Mouse (Mus musculus): ENCODE results near the gene Grin2d. TPM values are rescaled to one million over a fixed set of nuclear protein-coding genes. Genes with fewer than 3 reads are reported as not detected.
A peak's percentile ranks its signal among the peaks of the same experiment; 100 is the strongest.

The Grin2d gene
- polyA plus RNA-seq, 1 experiment, result 0.34 TPM

GRCm38 (mm10) chr7:45859008-45859407, 19.2 kb downstream of the Grin2d start:
- TF ChIP-seq POLR2A (IDR thresholded peaks at IDR 0.05; ENCODE audit: borderline replicate concordance, low read depth, low read length) (no peak), CTCF (IDR thresholded peaks at IDR 0.05; ENCODE audit: low read depth, low read length) (no peak)
- Histone ChIP-seq H3K27ac (ENCODE audit: insufficient read depth, low read depth, low read length) (no peak overlapping the region), H3K4me1 (ENCODE audit: control insufficient read depth, insufficient read depth, low read length) (no peaks in the 10 kb centered on the region), H3K4me3 (ENCODE audit: insufficient read depth, low read length) (no peak overlapping the region)

GRCm38 (mm10) chr7:45856950-45857901, 21.0 kb downstream of the Grin2d start:
- Histone ChIP-seq H3K4me3 (ENCODE audit: insufficient read depth, low read length) (peak overlapping the region; percentile 30; the same call in 1 of the 2 replicates), H3K27ac (ENCODE audit: insufficient read depth, low read depth, low read length) (no peak overlapping the region), H3K4me1 (ENCODE audit: control insufficient read depth, insufficient read depth, low read length) (no peaks in the 10 kb centered on the region)
- TF ChIP-seq CTCF (IDR thresholded peaks at IDR 0.05; ENCODE audit: low read depth, low read length) (no peak), POLR2A (IDR thresholded peaks at IDR 0.05; ENCODE audit: borderline replicate concordance, low read depth, low read length) (no peak)

GRCm38 (mm10) chr7:45853089-45853488, 25.1 kb downstream of the Grin2d start:
- TF ChIP-seq CTCF (IDR thresholded peaks at IDR 0.05; ENCODE audit: low read depth, low read length) (no peak), POLR2A (IDR thresholded peaks at IDR 0.05; ENCODE audit: borderline replicate concordance, low read depth, low read length) (no peak)
- Histone ChIP-seq H3K4me3 (ENCODE audit: insufficient read depth, low read length) (no peak overlapping the region), H3K4me1 (ENCODE audit: control insufficient read depth, insufficient read depth, low read length) (no peaks in the 10 kb centered on the region), H3K27ac (ENCODE audit: insufficient read depth, low read depth, low read length) (no peak overlapping the region)

- Histone ChIP-seq H3K27ac (ENCODE audit: insufficient read depth, low read depth, low read length) (no peak overlapping the region), H3K4me3 (ENCODE audit: insufficient read depth, low read length) (no peak overlapping the region), H3K4me1 (ENCODE audit: control insufficient read depth, insufficient read depth, low read length) (no peaks in the 10 kb centered on the region)
- TF ChIP-seq CTCF (IDR thresholded peaks at IDR 0.05; ENCODE audit: low read depth, low read length), result no peak
- no peak for TF ChIP-seq POLR2A (IDR thresholded peaks at IDR 0.05; ENCODE audit: borderline replicate concordance, low read depth, low read length)
Measured at GRCm38 (mm10) chr7:45850661-45851060, 27.5 kb downstream of the Grin2d start.

- Histone ChIP-seq H3K4me1 (ENCODE audit: control insufficient read depth, insufficient read depth, low read length) (no peaks in the 10 kb centered on the region), H3K4me3 (ENCODE audit: insufficient read depth, low read length) (no peak overlapping the region), H3K27ac (ENCODE audit: insufficient read depth, low read depth, low read length) (no peak overlapping the region)
- no peak for TF ChIP-seq CTCF (IDR thresholded peaks at IDR 0.05; ENCODE audit: low read depth, low read length)
- TF ChIP-seq POLR2A (IDR thresholded peaks at IDR 0.05; ENCODE audit: borderline replicate concordance, low read depth, low read length), result no peak
Measured at GRCm38 (mm10) chr7:45848447-45849027, 29.6 kb downstream of the Grin2d start.

GRCm38 (mm10) chr7:45842950-45843744, 35.0 kb downstream of the Grin2d start:
- no peak overlapping the region for H3K27ac ChIP-seq (ENCODE audit: insufficient read depth, low read depth, low read length)
- no peak overlapping the region for H3K4me3 ChIP-seq (ENCODE audit: insufficient read depth, low read length)
- TF ChIP-seq CTCF (IDR thresholded peaks at IDR 0.05; ENCODE audit: low read depth, low read length), result no peak
- TF ChIP-seq POLR2A (IDR thresholded peaks at IDR 0.05; ENCODE audit: borderline replicate concordance, low read depth, low read length), result no peak
- no peaks in the 10 kb centered on the region for H3K4me1 ChIP-seq (ENCODE audit: control insufficient read depth, insufficient read depth, low read length)

- H3K4me3 ChIP-seq (ENCODE audit: insufficient read depth, low read length), result no peak overlapping the region
- no peak overlapping the region for H3K27ac ChIP-seq (ENCODE audit: insufficient read depth, low read depth, low read length)
- peaks cover 7% of the 10 kb centered on the region for H3K4me1 ChIP-seq (ENCODE audit: control insufficient read depth, insufficient read depth, low read length)
- TF ChIP-seq CTCF (IDR thresholded peaks at IDR 0.05; ENCODE audit: low read depth, low read length) (no peak), POLR2A (IDR thresholded peaks at IDR 0.05; ENCODE audit: borderline replicate concordance, low read depth, low read length) (no peak)
Measured at GRCm38 (mm10) chr7:45833924-45834323, 44.3 kb downstream of the Grin2d start.

- TF ChIP-seq CTCF (IDR thresholded peaks at IDR 0.05; ENCODE audit: low read depth, low read length) (no peak), POLR2A (IDR thresholded peaks at IDR 0.05; ENCODE audit: borderline replicate concordance, low read depth, low read length) (no peak)
- Histone ChIP-seq H3K4me1 (ENCODE audit: control insufficient read depth, insufficient read depth, low read length) (peaks cover 7% of the 10 kb centered on the region), H3K27ac (ENCODE audit: insufficient read depth, low read depth, low read length) (no peak overlapping the region), H3K4me3 (ENCODE audit: insufficient read depth, low read length) (peak overlapping the region; percentile 30)
Measured at GRCm38 (mm10) chr7:45833148-45833790, 44.9 kb downstream of the Grin2d start.

- TF ChIP-seq CTCF (IDR thresholded peaks at IDR 0.05; ENCODE audit: low read depth, low read length) (no peak), POLR2A (IDR thresholded peaks at IDR 0.05; ENCODE audit: borderline replicate concordance, low read depth, low read length) (no peak)
- H3K4me3 ChIP-seq (ENCODE audit: insufficient read depth, low read length), result no peak overlapping the region
- peaks cover 7% of the 10 kb centered on the region for H3K4me1 ChIP-seq (ENCODE audit: control insufficient read depth, insufficient read depth, low read length)
- no peak overlapping the region for H3K27ac ChIP-seq (ENCODE audit: insufficient read depth, low read depth, low read length)
Measured at GRCm38 (mm10) chr7:45832428-45832827, 45.8 kb downstream of the Grin2d start.

Measured in bone marrow macrophage, adult 2 months (primary cell).